Mouse (Mus musculus) heart, postnatal 0 days (tissue): ENCODE measurements around the gene Pard3b. TPM values are rescaled to one million over a fixed set of nuclear protein-coding genes. Genes with fewer than 3 reads are reported as not detected.

ENCODE experiments used
- ATAC-seq: fragments of 200-750 bp; cut with Nextera tagmentation; 2 replicates; pipeline ENCODE4 v1.8.0; 2017; ENCODE audit warnings: low read depth, moderate number of reproducible peaks, moderate library complexity; ENCODE audit not compliant: insufficient read depth
- DNase-seq: peaks from one replicate; pipeline ENCODE4 v3.0.0-alpha.2; 2016; ENCODE audit warnings: low spot score
- H3K27ac ChIP-seq: fragments of 300-500 bp; sonication (generic); 2 replicates; pipeline ENCODE4 v1.5.1; 2014; ENCODE audit warnings: low read depth, mild to moderate bottlenecking
- H3K27me3 ChIP-seq: fragments of 300-500 bp; sonication (generic); 2 replicates; pipeline ENCODE4 v1.6.1; 2014; ENCODE audit warnings: low read length, mixed read lengths; ENCODE audit not compliant: control insufficient read depth, insufficient read depth
- H3K36me3 ChIP-seq: fragments of 300-500 bp; sonication (generic); replicated peaks from 2 replicates; pipeline ENCODE4 v1.6.1; 2014; ENCODE audit warnings: low read length, mixed read lengths; ENCODE audit not compliant: control insufficient read depth, insufficient read depth
- H3K4me1 ChIP-seq: fragments of 300-500 bp; sonication (generic); 2 replicates; pipeline ENCODE4 v1.6.1; 2014; ENCODE audit warnings: antibody characterized with exemption; ENCODE audit not compliant: control insufficient read depth, insufficient read depth
- H3K4me2 ChIP-seq: fragments of 300-500 bp; sonication (generic); 2 replicates; pipeline ENCODE4 v1.6.1; 2014; ENCODE audit warnings: low read depth, mild to moderate bottlenecking, low read length, moderate library complexity
- H3K4me3 ChIP-seq: fragments of 300-500 bp; sonication (generic); 2 replicates; pipeline ENCODE4 v1.5.1; 2014; ENCODE audit warnings: low read depth, low read length
- H3K9ac ChIP-seq: fragments of 300-500 bp; sonication (generic); replicated peaks from 2 replicates; pipeline ENCODE4 v1.6.1; 2014; ENCODE audit warnings: low read depth, low read length, mixed read lengths
- H3K9me3 ChIP-seq: fragments of 300-500 bp; sonication (generic); replicated peaks from 2 replicates; pipeline ENCODE4 v1.6.1; 2016; ENCODE audit warnings: low read length; ENCODE audit not compliant: control insufficient read depth
- CTCF ChIP-seq: IDR thresholded peaks from 2 replicates; pipeline ENCODE4 v1.5.1; 2016; ENCODE audit warnings: antibody characterized with exemption, control low read depth, low read depth
- EP300 ChIP-seq: IDR thresholded peaks from 2 replicates; pipeline ENCODE4 v1.6.1; 2016; ENCODE audit warnings: antibody characterized with exemption, low read depth
- WGBS: fragments of 180-500 bp; shearing (Covaris S2); extraction: QIAGEN DNeasy Blood & Tissue Kit; methylation state at CpG from one replicate; pipeline ENCODE4 v1.1.7; 2014; 5-methylcytosine and 5-hydroxymethylcytosine counted together
- polyA plus RNA-seq: library from polyadenylated mRNA; unstranded; fragments of >200 nt; fragmentation: Nextera tagmentation; extraction: Ambion mirVana; gene quantifications from 2 replicates; pipeline ENCODE4 v1.2.1, GENCODE M21; 2015
- total RNA-seq: library from RNA; depleted of rRNA; stranded (reverse); fragments of >200 nt; gene quantifications from 2 replicates; pipeline ENCODE4 v1.2.3, GENCODE M21; 2014; ENCODE audit warnings: low replicate concordance

The Pard3b gene
- total and polyA plus RNA-seq, 2 experiments from 2014 or later: 8.4 to 8.9 TPM

DNA sequence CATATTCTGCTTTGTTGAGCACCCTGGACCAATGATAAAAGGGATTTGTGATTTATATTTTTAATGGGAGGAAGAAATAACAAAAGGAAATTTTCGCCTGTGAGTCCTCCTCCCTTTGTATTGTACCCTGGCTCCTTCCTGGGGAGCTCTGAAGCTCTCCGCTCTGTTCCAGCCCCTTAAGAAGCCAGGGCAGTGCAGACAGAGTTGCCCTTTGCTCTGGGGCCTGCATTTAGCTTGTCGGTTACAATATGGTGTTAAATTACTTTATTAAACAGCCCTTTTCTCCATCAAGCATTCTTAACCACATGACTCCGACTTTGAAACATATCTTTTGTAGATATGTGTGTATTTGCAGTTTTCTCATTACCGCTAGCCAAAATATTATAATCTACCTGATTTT, 379.7 kb downstream of the Pard3b start:
- no peak overlapping the region for H3K4me3 ChIP-seq
- H3K27ac ChIP-seq: no peak overlapping the region
- 73% methylated on average over 5 of the region's 5 CpGs for WGBS
- ATAC-seq (no peak), DNase-seq (no peak)
- H3K9me3 ChIP-seq: no peaks in the 10 kb centered on the region
- H3K9ac ChIP-seq: no peak overlapping the region
- no peak for TF ChIP-seq CTCF
- no peak for TF ChIP-seq EP300
- no peaks in the 10 kb centered on the region for H3K36me3 ChIP-seq
- no peaks in the 10 kb centered on the region for H3K27me3 ChIP-seq
- no peak overlapping the region for H3K4me2 ChIP-seq
- no peaks in the 10 kb centered on the region for H3K4me1 ChIP-seq

DNA sequence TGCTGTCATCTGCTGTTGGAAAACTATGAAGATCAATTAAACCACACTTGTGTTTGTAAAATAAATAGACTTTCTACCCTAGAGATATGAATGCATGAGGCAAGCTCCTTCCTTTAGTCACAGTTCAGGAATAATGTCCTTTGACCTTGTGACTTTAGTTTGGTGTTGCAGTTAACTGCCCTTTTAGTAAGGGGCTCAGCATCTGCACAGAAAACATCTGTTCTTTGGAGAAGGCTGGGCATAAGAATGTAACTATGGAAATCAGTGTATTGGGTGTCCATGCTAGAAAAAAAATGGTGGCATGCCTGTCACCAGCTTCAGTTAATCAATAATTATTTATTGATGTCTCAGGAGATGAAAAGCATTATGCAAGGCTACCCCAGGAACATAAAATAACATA, 381.1 kb downstream of the Pard3b start:
- Histone ChIP-seq H3K36me3 (no peaks in the 10 kb centered on the region), H3K4me2 (no peak overlapping the region), H3K4me3 (no peak overlapping the region), H3K27me3 (no peaks in the 10 kb centered on the region), H3K9me3 (no peaks in the 10 kb centered on the region), H3K9ac (no peak overlapping the region), H3K4me1 (no peaks in the 10 kb centered on the region), H3K27ac (no peak overlapping the region)
- ATAC-seq: no peak
- DNase-seq: no peak
- no peak for TF ChIP-seq CTCF
- TF ChIP-seq EP300: no peak

DNA sequence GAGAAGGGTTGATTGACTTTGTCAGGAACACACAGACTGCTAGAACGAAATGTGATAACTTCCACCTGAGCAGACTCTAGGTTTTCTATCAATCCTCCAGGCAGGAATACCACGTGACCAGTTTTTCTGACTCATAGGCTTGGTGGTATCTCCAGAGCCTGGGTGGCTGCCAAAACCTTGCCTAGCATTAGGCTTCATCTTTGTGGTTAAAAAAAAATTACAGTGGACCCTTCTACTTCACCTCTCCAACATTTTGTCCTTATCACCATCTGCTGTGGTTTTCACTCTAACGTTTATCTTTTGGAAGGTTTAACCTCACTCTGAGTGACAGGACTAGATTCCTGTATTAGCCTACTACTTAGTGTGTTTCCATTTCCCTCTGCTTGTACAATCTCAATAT, 403.1 kb downstream of the Pard3b start:
- Histone ChIP-seq H3K4me1 (0 out of 2 replicates have a peak, but pooled peaks cover 6% of the 10 kb centered on the region), H3K4me2 (no peak overlapping the region), H3K9ac (no peak overlapping the region), H3K4me3 (no peak overlapping the region), H3K9me3 (no peaks in the 10 kb centered on the region), H3K27ac (no peak overlapping the region), H3K27me3 (no peaks in the 10 kb centered on the region), H3K36me3 (no peaks in the 10 kb centered on the region)
- WGBS: 11% methylated on average over 3 of the region's 3 CpGs
- TF ChIP-seq CTCF: no peak
- no peak for TF ChIP-seq EP300
- DNase-seq (peak; percentile 47), ATAC-seq (no peak)

- ATAC-seq: no peak
- Histone ChIP-seq H3K36me3 (no peaks in the 10 kb centered on the region), H3K27me3 (no peaks in the 10 kb centered on the region), H3K4me3 (no peak overlapping the region), H3K4me1 (0 out of 2 replicates have a peak, but pooled peaks cover 6% of the 10 kb centered on the region), H3K9ac (no peak overlapping the region), H3K4me2 (no peak overlapping the region), H3K27ac (no peak overlapping the region), H3K9me3 (no peaks in the 10 kb centered on the region)
- 70% methylated on average over 4 of the region's 4 CpGs for WGBS
- DNase-seq: no peak
- TF ChIP-seq EP300 (no peak), CTCF (no peak)
Measured at GRCm38 (mm10) chr1:62048592-62048991, 410.0 kb downstream of the Pard3b start.

DNA sequence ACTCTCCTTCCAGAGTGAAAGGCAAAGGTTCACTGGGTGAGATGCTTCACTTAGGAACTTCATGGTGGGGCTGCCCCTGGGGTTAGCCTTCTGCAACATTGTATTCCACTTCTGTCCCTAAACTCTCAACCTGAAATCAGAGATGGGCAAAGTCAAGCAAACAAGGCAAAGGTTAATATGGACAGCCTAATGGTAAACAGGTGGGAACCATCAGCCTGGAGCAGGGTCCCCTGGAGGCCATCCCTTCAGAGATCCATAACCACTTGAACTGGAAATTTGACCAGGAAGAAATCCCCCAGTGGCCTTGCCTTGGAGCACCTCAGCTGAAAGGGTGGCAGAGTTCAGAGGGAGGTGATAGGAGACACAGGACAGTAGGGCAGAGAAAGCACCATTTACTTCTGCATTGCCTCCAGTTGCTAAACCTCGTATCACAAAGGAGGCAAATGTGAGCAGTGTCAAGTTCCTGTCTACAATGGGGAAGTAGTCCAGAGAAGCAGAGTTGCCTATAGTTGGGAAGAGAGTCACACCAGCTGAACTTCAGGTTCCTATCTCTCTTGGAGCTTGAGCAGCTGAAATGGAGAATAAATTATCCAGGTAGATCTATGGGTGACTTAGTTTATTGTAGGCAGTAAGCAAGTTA, 412.7 kb downstream of the Pard3b start:
- Histone ChIP-seq H3K36me3 (no peaks in the 10 kb centered on the region), H3K27ac (no peak overlapping the region), H3K4me3 (no peak overlapping the region), H3K27me3 (no peaks in the 10 kb centered on the region), H3K9me3 (no peaks in the 10 kb centered on the region), H3K4me1 (no peaks in the 10 kb centered on the region), H3K4me2 (no peak overlapping the region), H3K9ac (no peak overlapping the region)
- TF ChIP-seq CTCF: no peak
- TF ChIP-seq EP300: no peak
- ATAC-seq: no peak
- 47% methylated on average over 1 of the region's 1 CpGs for WGBS
- DNase-seq: no peak

DNA sequence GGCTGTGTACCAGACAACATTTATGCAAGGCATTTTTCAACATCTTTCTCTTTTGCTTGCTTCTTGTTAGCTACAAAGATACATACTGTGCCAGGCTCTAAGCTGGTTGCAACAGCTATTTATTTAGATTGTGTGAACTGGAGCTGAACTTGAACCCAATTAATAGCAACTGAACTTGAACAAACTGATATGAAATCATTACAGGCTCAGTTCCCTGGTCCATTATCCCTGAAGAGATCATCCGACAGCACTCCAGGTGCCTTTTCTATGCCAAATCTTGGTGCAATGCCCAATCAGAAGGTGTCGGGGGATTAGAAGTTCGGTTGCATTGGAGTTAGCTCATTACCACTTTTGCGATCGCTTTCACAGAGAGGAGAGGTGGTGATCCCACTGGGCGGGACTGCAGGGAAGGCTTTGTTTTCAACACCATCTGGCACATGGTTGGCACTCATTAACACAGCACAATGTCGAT, 414.6 kb downstream of the Pard3b start:
- Histone ChIP-seq H3K4me2 (no peak overlapping the region), H3K9ac (no peak overlapping the region), H3K4me1 (no peaks in the 10 kb centered on the region), H3K4me3 (no peak overlapping the region), H3K27me3 (no peaks in the 10 kb centered on the region), H3K36me3 (no peaks in the 10 kb centered on the region), H3K27ac (no peak overlapping the region), H3K9me3 (no peaks in the 10 kb centered on the region)
- 67% methylated on average over 7 of the region's 7 CpGs for WGBS
- ATAC-seq (no peak), DNase-seq (no peak)
- TF ChIP-seq CTCF (no peak), EP300 (no peak)
